Mouse (Mus musculus) midbrain, embryonic 14.5 days (tissue): Measurements from ENCODE around the gene Mier1. TPM values are rescaled to one million over a fixed set of nuclear protein-coding genes. Genes with fewer than 3 reads are reported as not detected.

Source experiments
- ATAC-seq: fragments of 200-750 bp; cut with Nextera tagmentation; 2 replicates; pipeline ENCODE4 v1.8.0; 2017; ENCODE audit warnings: moderate number of reproducible peaks, moderate library complexity; ENCODE audit not compliant: low FRiP score, low TSS enrichment
- DNase-seq: peaks from one replicate; pipeline ENCODE4 v3.0.0-alpha.2; 2015
- H3K27ac ChIP-seq: fragments of 300-500 bp; sonication (generic); replicated peaks from 2 replicates; pipeline ENCODE4 v1.5.1; 2014; ENCODE audit warnings: mild to moderate bottlenecking, low read depth, low read length, moderate library complexity
- H3K27me3 ChIP-seq: fragments of 300-500 bp; sonication (generic); 2 replicates; pipeline ENCODE4 v1.6.1; 2014; ENCODE audit warnings: low read length, control low read depth, mixed read lengths; ENCODE audit not compliant: control insufficient read depth, insufficient read depth
- H3K36me3 ChIP-seq: fragments of 300-500 bp; sonication (generic); 2 replicates; pipeline ENCODE4 v1.6.1; 2014; ENCODE audit warnings: low read length, control low read depth; ENCODE audit not compliant: control insufficient read depth, insufficient read depth
- H3K4me1 ChIP-seq: fragments of 300-500 bp; sonication (generic); 2 replicates; pipeline ENCODE4 v1.6.1; 2014; ENCODE audit warnings: mild to moderate bottlenecking, antibody characterized with exemption, low read length, control low read depth; ENCODE audit not compliant: control insufficient read depth, insufficient read depth
- H3K4me2 ChIP-seq: fragments of 300-500 bp; sonication (generic); 2 replicates; pipeline ENCODE4 v1.6.1; 2014; ENCODE audit warnings: mild to moderate bottlenecking, low read length, moderate library complexity
- H3K4me3 ChIP-seq: fragments of 300-500 bp; sonication (generic); replicated peaks from 2 replicates; pipeline ENCODE4 v1.5.1; 2014; ENCODE audit warnings: low read depth, low read length
- H3K9ac ChIP-seq: fragments of 300-500 bp; sonication (generic); replicated peaks from 2 replicates; pipeline ENCODE4 v1.6.1; 2014; ENCODE audit warnings: mild to moderate bottlenecking, low read length, moderate library complexity
- H3K9me3 ChIP-seq: fragments of 300-500 bp; sonication (generic); 2 replicates; pipeline ENCODE4 v1.6.1; 2016; ENCODE audit warnings: low read length, control low read depth, mixed read lengths; ENCODE audit not compliant: control insufficient read depth
- WGBS: fragments of 180-500 bp; shearing (Covaris S2); extraction: QIAGEN DNeasy Blood & Tissue Kit; methylation state at CpG from one replicate; pipeline ENCODE4 v1.1.7; 2014; 5-methylcytosine and 5-hydroxymethylcytosine counted together
- polyA plus RNA-seq: library from polyadenylated mRNA; unstranded; fragments of >200 nt; fragmentation: Nextera tagmentation; extraction: Ambion mirVana; gene quantifications from 2 replicates; pipeline ENCODE4 v1.2.1, GENCODE M21; 2014

The Mier1 gene
- polyA plus RNA-seq = 31.9 and 42.6 TPM in 2 replicates

DNA sequence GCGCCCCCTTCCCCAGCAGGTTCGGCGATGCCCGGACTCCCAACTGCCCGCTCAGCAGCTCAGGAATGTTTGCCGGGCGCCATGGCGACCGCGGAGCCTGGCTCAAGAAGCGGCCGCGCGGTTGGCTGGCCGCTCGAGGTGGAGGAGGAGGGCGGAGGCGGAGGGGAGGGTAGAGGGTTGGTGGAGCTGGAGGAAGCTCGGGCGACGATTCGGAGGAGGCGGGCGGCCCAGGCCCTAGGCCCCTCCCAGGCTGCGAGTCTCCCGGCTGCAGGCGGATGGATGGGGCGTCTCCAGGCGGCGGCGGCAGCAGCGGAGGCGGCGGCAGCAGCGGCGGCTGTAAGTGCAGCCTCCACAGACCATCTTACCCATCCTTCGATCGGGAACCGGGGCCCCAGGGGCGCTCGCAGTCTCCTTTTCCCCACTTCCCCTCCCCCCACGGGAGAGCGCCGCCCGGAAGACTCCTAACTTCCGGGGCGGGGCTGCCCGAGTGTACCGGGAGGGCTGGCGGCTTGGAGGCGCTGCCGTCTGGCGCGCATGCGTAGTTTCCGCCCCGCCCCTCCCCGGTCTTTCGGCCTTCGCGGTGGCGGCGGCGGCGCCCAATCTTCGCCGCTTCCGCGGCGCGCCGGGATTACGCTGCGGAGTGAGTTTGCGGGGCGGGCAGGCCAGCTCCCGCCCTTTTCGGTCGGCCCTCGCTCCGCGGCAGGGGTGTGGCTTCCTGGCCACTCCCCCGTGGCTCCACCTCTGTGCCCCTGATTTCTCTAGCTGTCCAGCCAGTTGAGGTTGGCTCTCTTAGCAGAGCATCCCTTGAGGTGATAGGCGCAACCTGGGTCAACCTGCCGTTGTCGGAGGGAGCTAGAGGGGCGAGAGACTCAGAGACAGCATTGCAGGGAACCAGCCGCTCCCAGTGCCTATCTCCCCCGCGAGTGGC lies at the start of gene Mier1, which contains the start of gene Wdr78:
Gene Mier1, plus strand, starts transcription at position 207 of the 928 bp plus-strand sequence.
Gene Wdr78, minus strand, starts transcription at position 372 of the 928 bp plus-strand sequence.
- WGBS = under 1% methylated on average over 90 of the region's 90 CpGs
- peak within 1 kb of the TSS; percentile 78 for H3K4me2 ChIP-seq
- peak within 1 kb of the TSS; percentile 72 for H3K9ac ChIP-seq
- ATAC-seq = peak; percentile 99
- no peaks in the 10 kb centered on the region for H3K27me3 ChIP-seq
- H3K27ac ChIP-seq = peak within 1 kb of the TSS; percentile 99
- peak; percentile 98 for DNase-seq
- peaks cover 7% of the 10 kb centered on the region for H3K36me3 ChIP-seq
- H3K4me3 ChIP-seq = peak within 1 kb of the TSS; percentile 68
- no peaks in the 10 kb centered on the region for H3K9me3 ChIP-seq
- peaks cover 21% of the 10 kb centered on the region for H3K4me1 ChIP-seq

DNA sequence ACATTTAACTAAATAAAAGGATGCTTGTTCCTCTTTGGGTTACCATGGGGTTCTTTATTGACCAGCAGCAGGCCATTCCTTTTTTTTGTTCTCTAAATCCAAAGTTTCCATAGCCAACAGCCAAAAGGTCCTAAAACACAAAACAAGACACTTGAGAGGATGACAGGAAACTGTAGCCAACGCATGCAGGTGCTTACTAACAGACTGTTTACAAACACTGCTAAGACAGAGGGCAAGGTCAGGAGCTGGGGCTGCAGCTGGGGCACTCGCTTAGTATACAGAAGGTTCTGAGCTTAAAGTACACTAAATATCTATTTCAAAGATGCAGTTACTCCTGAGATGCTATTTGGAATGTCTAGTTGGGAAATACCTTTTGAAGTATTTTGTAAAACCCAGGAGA lies 49.8 kb upstream of the Mier1 start:
- no peaks in the 10 kb centered on the region for H3K36me3 ChIP-seq
- ATAC-seq (no peak), DNase-seq (no peak)
- H3K9ac ChIP-seq = no peak overlapping the region
- H3K4me1 ChIP-seq = 0 out of 2 replicates have a peak, but pooled peaks cover 5% of the 10 kb centered on the region
- no peaks in the 10 kb centered on the region for H3K27me3 ChIP-seq
- whole genome bisulfite sequencing = 91% methylated on average over 2 of the region's 2 CpGs
- H3K4me2 ChIP-seq = no peak overlapping the region
- no peak overlapping the region for H3K4me3 ChIP-seq
- no peak overlapping the region for H3K27ac ChIP-seq
- H3K9me3 ChIP-seq = no peaks in the 10 kb centered on the region

DNA sequence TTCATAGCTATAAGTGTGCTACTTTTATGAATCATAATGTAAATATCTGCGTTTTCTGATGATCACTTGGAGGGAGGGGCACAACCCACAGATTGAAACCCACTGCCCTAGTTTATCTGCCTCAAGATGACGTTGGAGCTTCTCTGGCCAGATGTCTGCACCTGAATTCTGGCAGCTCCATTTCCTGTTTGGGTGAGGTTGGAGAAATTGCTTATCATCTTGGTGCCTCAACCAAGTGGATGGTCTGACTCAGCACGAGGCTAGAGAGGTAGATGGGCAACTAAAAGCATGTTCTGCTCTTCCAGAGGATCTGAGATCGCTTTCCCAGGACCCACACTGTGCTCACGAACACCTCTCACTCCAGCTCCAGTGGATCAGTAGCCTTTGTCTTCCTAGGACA lies 49.2 kb upstream of the Mier1 start:
- ATAC-seq = no peak
- 86% methylated on average over 5 of the region's 5 CpGs for WGBS
- H3K27me3 ChIP-seq = no peaks in the 10 kb centered on the region
- H3K9ac ChIP-seq = no peak overlapping the region
- no peaks in the 10 kb centered on the region for H3K9me3 ChIP-seq
- H3K36me3 ChIP-seq = no peaks in the 10 kb centered on the region
- DNase-seq = no peak
- no peak overlapping the region for H3K4me2 ChIP-seq
- 0 out of 2 replicates have a peak, but pooled peaks cover 5% of the 10 kb centered on the region for H3K4me1 ChIP-seq
- no peak overlapping the region for H3K27ac ChIP-seq
- H3K4me3 ChIP-seq = no peak overlapping the region

DNA sequence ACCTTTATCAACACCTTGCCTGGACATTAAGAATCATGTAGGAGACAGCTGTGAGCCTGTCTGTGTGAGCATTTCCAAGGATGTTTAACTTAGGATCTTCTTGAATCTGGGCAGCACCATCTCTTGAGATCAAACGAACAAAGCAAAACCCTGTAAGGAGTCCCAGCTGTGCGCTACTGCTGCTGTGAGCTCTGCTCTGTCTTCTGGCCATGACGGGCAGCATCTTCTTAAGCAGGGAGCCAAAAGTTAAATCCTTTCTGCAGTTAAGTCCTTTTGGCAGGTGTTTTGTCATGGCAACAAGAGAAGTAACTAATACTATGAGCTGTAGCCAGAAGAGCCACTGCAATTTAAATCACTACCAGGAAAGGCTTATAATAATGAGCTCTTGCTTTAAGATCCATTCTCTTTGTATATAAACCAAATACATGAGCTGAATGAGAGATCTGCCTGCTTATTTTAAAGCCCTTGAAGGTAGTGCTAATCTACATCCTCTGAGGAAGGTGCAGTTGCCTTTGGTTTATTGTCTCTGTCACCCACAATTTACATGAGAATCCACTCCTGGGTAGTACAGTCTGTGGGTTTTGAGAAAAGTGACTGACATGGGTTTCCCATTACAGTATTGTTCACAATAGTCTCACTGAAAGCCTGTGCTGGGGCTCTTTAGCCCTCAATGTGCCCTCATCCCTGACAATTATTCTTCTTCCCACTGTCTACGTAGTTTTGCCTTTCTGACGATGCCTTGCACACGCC lies 46.1 kb upstream of the Mier1 start:
- DNase-seq = peak; percentile 40
- H3K4me2 ChIP-seq = no peak overlapping the region
- WGBS = 27% methylated on average over 6 of the region's 6 CpGs

DNA sequence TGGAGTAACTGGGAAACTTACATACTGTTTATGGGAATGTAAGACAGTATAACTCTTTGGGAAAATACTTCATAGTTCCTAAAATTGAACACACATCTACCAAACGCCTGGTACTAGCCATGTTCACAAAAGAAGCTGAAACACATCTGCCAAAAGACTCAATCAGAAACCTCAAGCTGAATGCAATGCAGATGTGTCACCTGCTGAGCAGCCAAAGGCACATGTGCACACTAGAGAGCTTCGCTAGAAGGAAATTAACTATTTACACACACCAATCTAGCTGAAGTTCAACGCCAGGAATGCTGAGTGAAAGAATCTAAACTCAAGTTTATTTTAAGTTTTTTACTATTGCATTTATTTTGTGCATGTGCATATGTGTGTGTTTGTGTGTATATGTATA lies 43.6 kb upstream of the Mier1 start:
- H3K27ac ChIP-seq = no peak overlapping the region
- ATAC-seq (no peak), DNase-seq (no peak)
- H3K4me2 ChIP-seq = no peak overlapping the region
- H3K4me1 ChIP-seq = 0 out of 2 replicates have a peak, but pooled peaks cover 5% of the 10 kb centered on the region
- WGBS = 78% methylated on average over 3 of the region's 3 CpGs
- H3K27me3 ChIP-seq = no peaks in the 10 kb centered on the region
- no peak overlapping the region for H3K9ac ChIP-seq
- no peaks in the 10 kb centered on the region for H3K36me3 ChIP-seq
- no peaks in the 10 kb centered on the region for H3K9me3 ChIP-seq
- no peak overlapping the region for H3K4me3 ChIP-seq

More for the DNA sequence above, 46.1 kb upstream of the Mier1 start:
- H3K36me3 ChIP-seq = no peaks in the 10 kb centered on the region
- H3K9me3 ChIP-seq = no peaks in the 10 kb centered on the region
- H3K4me1 ChIP-seq = 0 out of 2 replicates have a peak, but pooled peaks cover 5% of the 10 kb centered on the region
- no peak overlapping the region for H3K27ac ChIP-seq
- H3K27me3 ChIP-seq = no peaks in the 10 kb centered on the region
- H3K9ac ChIP-seq = no peak overlapping the region
- no peak overlapping the region for H3K4me3 ChIP-seq
- no peak for ATAC-seq

DNA sequence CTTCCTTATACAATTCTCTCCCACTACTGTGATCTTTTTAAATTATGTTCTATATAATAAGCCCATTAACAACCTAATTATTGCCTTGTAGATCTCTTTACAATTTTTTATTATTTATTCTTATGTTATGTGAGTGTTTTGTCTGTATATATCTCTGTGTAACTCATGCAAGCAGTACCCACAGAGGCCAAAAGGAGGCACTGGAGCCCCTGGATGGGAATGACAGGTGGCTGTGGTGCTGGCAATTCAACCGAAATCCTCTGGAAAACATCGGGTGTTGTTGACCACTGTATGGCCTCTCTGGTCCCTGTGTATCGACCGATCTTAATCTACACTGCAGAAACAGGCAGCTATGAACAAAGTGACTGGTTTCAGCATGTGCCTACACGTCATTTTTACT lies 29.0 kb upstream of the Mier1 start:
- ATAC-seq (no peak), DNase-seq (no peak)
- Histone ChIP-seq H3K4me2 (no peak overlapping the region), H3K4me3 (no peak overlapping the region), H3K9ac (no peak overlapping the region), H3K27me3 (no peaks in the 10 kb centered on the region), H3K4me1 (no peaks in the 10 kb centered on the region), H3K9me3 (no peaks in the 10 kb centered on the region), H3K27ac (no peak overlapping the region), H3K36me3 (no peaks in the 10 kb centered on the region)
- WGBS = 94% methylated on average over 5 of the region's 5 CpGs

DNA sequence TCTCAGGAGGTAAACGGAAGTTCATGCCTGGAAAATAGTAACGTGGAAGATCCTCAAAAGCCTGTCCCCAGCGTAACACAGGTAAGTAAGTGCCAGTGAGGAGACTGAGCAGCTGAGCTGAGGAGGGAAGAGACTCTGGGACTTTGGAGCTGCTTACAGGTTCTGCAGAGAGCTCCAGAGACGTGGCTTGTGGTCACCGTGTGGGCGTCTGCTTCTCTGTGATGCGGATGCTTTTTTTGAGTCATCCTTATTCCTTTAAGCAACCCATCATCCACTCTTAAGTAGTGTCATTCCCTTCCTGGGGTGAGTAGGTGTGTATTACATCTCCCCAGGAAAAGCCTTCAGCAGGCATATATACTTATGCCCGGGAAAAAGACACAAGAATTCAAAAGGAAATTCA lies 18.3 kb upstream of the Mier1 start:
- no peaks in the 10 kb centered on the region for H3K9me3 ChIP-seq
- ATAC-seq = no peak
- no peaks in the 10 kb centered on the region for H3K27me3 ChIP-seq
- H3K4me3 ChIP-seq = no peak overlapping the region
- H3K36me3 ChIP-seq = no peaks in the 10 kb centered on the region
- H3K27ac ChIP-seq = no peak overlapping the region
- 89% methylated on average over 8 of the region's 8 CpGs for WGBS
- no peak overlapping the region for H3K9ac ChIP-seq
- no peak for DNase-seq
- H3K4me1 ChIP-seq = no peaks in the 10 kb centered on the region
- no peak overlapping the region for H3K4me2 ChIP-seq

DNA sequence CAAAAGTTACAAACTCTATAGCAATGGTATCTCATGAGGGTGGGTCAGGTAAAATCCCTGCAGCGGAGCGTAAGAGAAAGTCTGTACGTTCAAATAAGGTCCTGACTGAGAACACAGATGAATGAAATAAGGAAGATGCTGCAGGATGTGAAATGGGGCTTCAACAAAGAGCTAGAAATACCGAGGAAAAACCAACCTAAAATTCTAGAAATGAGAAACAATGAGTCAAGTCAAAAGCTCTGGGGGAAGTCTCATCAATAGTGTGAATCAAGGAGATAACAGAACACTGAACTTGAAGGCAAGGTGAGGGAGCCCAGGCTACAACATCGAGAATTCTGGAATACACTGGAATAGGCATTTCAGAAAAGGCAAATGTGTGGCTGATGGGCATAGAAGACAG lies 15.7 kb upstream of the Mier1 start:
- DNase-seq (no peak), ATAC-seq (no peak)
- no peak overlapping the region for H3K27ac ChIP-seq
- no peaks in the 10 kb centered on the region for H3K4me1 ChIP-seq
- no peaks in the 10 kb centered on the region for H3K27me3 ChIP-seq
- H3K9me3 ChIP-seq = no peaks in the 10 kb centered on the region
- 94% methylated on average over 5 of the region's 5 CpGs for WGBS
- H3K4me2 ChIP-seq = no peak overlapping the region
- H3K4me3 ChIP-seq = no peak overlapping the region
- no peak overlapping the region for H3K9ac ChIP-seq
- H3K36me3 ChIP-seq = no peaks in the 10 kb centered on the region
